Mouse (Mus musculus): ENCODE measurements around the gene Abcb9.

Gene Abcb9

GRCm38 (mm10) chr5:124095596-124096232, at the start of gene Abcb9:
Abcb9 (minus strand) TSS chr5:124095798.
- peak; percentile 99 for DNase-seq (ENCODE audit: low spot score)

GRCm38 (mm10) chr5:124138066-124138465, 42.5 kb upstream of the Abcb9 start:
- no peak for DNase-seq (ENCODE audit: low spot score)

- no peak for DNase-seq (ENCODE audit: low spot score)
Observed at GRCm38 (mm10) chr5:124134261-124134660, 38.7 kb upstream of the Abcb9 start.

- DNase-seq (ENCODE audit: low spot score) = no peak
Observed at GRCm38 (mm10) chr5:124125093-124125492, 29.5 kb upstream of the Abcb9 start.

- DNase-seq (ENCODE audit: low spot score) = no peak
Observed at GRCm38 (mm10) chr5:124122357-124122756, 26.8 kb upstream of the Abcb9 start.

GRCm38 (mm10) chr5:124119204-124119603, 23.6 kb upstream of the Abcb9 start:
- no peak for DNase-seq (ENCODE audit: low spot score)

- peak; percentile 77 for DNase-seq (ENCODE audit: low spot score)
Observed at GRCm38 (mm10) chr5:124115990-124116845, 20.6 kb upstream of the Abcb9 start, which contains the start of gene Arl6ip4. Arl6ip4 (plus strand) TSS chr5:124116089.

- no peak for DNase-seq (ENCODE audit: low spot score)
Observed at GRCm38 (mm10) chr5:124115531-124115930, 19.9 kb upstream of the Abcb9 start.

GRCm38 (mm10) chr5:124114276-124115025, 18.9 kb upstream of the Abcb9 start:
- DNase-seq (ENCODE audit: low spot score) = no peak

GRCm38 (mm10) chr5:124113030-124113429, 17.4 kb upstream of the Abcb9 start:
- peak; percentile 58 for DNase-seq (ENCODE audit: low spot score)

- DNase-seq (ENCODE audit: low spot score) = no peak
Observed at GRCm38 (mm10) chr5:124112531-124112930, 16.9 kb upstream of the Abcb9 start.

GRCm38 (mm10) chr5:124111742-124112497, 16.3 kb upstream of the Abcb9 start, which contains the start of gene Ogfod2:
Ogfod2 (plus strand) TSS chr5:124112297.
- DNase-seq (ENCODE audit: low spot score) = peak; percentile 96

- peak; percentile 49 for DNase-seq (ENCODE audit: low spot score)
Observed at GRCm38 (mm10) chr5:124111077-124111741, 15.6 kb upstream of the Abcb9 start.

GRCm38 (mm10) chr5:124103552-124103951, 8.0 kb upstream of the Abcb9 start:
- DNase-seq (ENCODE audit: low spot score) = no peak

- no peak for DNase-seq (ENCODE audit: low spot score)
Observed at GRCm38 (mm10) chr5:124103020-124103419, 7.4 kb upstream of the Abcb9 start.

- no peak for DNase-seq (ENCODE audit: low spot score)
Observed at GRCm38 (mm10) chr5:124102326-124102725, 6.7 kb upstream of the Abcb9 start.

GRCm38 (mm10) chr5:124100128-124101044, 4.8 kb upstream of the Abcb9 start:
- no peak for DNase-seq (ENCODE audit: low spot score)

- no peak for DNase-seq (ENCODE audit: low spot score)
Observed at GRCm38 (mm10) chr5:124098923-124099322, 3.3 kb upstream of the Abcb9 start.

- DNase-seq (ENCODE audit: low spot score) = no peak
Observed at GRCm38 (mm10) chr5:124095077-124095581, 469 bp downstream of the Abcb9 start.

All from urinary bladder, postnatal 14 days (tissue).